Mouse (Mus musculus) urinary bladder, postnatal 4 days (tissue): ENCODE results near the gene Gramd1b.

ENCODE experiments used
- DNase-seq, 2 experiments: peaks; one replicate each; pipeline ENCODE4 v3.0.0; 2021 to 2022; ENCODE audit warnings: low spot score in 2 of 2

Gene Gramd1b

GRCm38 (mm10) chr9:40336701-40337100, 194.5 kb downstream of the Gramd1b start:
- DNase-seq: no peak

- DNase-seq: no peak
These were observed 196.6 kb downstream of the Gramd1b start for GRCm38 (mm10) chr9:40334617-40335016.

GRCm38 (mm10) chr9:40333649-40334396, 197.4 kb downstream of the Gramd1b start:
- peak; percentile 44 to 84 for DNase-seq

DNA sequence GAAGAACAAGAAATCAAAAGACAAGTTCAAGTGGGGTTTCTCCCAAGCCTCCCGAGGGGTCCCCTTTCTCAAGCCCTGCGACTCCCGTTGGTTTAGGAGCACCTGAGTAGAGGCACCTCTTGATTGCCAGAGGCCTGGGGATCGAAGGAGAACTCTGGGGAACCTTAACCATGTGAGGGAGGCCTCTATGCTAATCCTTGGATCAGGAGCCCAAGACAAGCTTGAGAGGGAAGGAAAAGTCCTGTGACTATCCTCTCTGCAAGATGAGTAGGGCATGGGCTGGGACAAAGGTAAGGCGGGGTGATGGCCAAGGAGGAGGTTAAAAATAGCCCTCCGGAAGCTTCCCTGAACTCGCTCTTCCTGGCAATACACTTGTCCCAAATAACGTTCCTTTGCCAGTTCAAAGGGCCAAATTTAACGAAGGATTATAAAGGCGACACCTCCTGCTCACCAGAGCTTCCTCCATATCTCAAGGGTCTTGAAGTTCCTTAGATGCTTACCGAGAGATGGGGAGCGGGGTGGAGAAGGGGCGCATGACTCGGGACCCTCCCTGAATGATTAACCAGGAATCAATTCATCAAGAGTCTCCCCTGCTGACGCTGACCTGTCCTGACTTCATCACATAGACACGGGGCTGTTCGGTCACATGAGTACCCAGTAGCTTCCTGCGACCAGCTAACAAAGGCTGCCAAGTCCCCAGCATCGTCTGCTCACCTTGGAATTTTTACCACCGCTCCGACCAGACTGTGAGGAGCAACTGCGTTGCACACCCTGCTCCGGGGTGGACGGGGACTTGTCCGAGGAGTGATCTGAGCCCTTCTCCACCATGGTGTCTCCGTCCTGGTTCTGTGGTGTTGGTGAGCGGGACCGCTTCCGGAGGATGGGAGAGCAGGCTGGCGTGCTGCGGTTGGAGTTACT, 198.2 kb downstream of the Gramd1b start:
- no peak for DNase-seq

DNA sequence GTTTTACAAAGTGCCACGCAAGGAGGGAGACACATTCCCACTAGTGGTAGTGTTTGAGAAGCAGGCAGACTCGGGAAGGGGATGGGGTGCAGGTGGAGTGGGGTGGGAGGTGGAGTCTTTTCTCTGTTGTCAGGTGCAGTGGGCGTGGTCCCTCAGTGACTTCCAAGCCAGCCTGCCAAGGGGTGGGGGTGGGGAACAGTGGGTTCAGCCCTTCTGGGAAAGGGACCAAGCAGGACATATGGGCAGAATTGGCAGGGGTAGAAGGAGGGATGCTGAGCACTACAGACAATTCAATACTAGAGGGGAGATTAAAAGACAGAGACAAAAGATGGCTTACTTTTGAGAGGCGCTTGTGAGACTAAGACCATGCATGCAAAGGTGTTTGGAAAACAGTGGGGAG, 198.9 kb downstream of the Gramd1b start:
- DNase-seq: no peak

GRCm38 (mm10) chr9:40331411-40332286, 199.5 kb downstream of the Gramd1b start:
- no peak for DNase-seq

GRCm38 (mm10) chr9:40330609-40331382, 200.4 kb downstream of the Gramd1b start:
- peak; percentile 82 to 91 for DNase-seq

GRCm38 (mm10) chr9:40326260-40326915, 204.8 kb downstream of the Gramd1b start:
- DNase-seq: no peak

- no peak for DNase-seq
These were observed 206.4 kb downstream of the Gramd1b start for GRCm38 (mm10) chr9:40324826-40325225.

- DNase-seq: no peak
These were observed 206.9 kb downstream of the Gramd1b start for GRCm38 (mm10) chr9:40324232-40324792.

DNA sequence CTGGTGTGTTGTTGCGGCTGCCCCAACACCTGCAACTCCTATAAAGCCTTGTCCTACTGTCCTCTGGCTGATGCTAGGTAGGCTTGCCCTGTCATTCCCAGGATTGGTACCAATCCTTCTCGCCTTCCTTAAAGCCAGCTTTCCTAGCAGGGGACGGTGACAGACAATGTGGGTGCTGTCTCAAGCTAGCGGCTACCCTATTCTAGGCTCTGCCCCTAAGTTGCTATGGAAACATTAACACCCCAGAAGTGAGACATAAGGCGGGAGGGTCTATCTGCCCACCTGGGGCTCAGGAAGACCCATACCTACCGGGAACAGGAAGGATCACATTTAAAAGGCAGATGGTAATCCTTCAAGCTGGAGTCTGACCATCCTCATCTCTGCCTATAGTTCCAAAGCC, 207.4 kb downstream of the Gramd1b start:
- no peak for DNase-seq

- DNase-seq: no peak
These were observed 208.0 kb downstream of the Gramd1b start for GRCm38 (mm10) chr9:40323171-40323570.

DNA sequence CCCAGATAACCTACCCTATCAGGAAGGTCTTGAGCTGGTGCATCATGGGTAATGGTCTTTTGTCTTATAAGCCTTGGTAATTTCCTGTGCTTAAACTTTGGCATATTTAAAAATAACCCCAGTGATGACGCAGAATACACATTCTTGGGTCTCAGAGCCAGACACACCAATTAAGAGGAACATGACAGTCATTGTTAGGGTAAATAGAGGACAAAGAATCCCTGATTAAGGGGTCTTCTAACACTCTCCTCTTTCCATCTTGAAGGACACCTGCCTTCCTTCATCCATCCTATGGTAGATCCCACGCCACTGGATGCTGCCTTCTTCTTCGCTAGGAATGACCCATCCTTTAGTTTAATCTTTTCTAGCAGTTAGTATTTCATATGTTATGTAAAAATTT, 208.8 kb downstream of the Gramd1b start:
- no peak for DNase-seq

DNA sequence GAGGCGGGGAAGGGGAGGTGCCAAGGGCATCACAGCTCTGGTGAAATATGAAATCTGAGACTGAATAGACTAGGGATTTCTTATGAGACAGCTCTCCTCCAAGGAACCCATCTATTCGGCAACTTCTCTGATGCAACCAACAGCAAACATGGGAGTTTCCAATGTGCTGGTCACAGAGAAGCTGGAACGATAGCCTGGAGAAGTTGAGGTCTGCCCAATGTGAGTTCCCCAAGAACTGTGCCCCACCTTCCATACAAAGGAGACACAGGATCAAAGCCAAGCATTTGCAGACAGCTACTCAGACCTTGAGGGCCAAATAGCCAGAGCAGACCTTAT, 209.5 kb downstream of the Gramd1b start:
- DNase-seq: no peak

- DNase-seq: peak; percentile 80 to 82
These were observed 210.1 kb downstream of the Gramd1b start for GRCm38 (mm10) chr9:40320879-40321667.

DNA sequence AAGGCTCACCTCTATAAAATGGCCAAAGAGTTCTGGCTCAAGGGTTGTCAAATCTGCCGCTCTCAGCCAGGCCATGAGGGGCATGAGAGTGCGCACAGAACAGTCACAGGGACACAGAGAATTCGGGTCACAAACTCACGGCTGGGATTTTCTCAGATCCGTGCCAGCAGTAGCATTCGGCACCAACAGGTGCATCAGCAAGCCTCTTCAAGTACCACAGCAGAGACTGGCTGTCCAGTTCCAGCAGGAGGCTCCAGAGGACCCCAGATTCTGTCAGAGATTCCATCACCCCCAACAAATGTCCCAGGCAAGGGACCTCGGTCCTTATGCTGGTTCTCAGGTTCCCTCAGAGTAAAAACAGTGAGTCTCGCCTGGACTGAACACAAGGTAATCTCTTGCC, 210.8 kb downstream of the Gramd1b start:
- no peak for DNase-seq

DNA sequence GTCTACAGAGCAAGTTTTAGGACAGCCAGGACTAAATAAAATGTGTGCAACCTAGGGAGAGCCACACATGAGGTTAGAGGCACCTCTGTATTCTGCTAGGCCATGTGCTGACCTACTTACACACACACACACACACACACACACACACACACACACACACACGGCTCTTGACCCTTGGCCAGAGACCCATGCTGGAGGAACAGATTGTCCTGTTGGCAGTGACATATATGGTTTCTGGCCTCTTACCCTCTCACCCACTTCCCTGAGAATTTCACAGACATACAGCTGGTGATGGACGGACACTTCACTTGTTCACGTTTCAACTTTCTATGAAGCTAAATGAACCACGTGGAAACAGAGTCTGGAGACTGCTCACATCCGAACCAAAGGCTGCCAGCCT, 212.4 kb downstream of the Gramd1b start:
- DNase-seq: no peak

DNA sequence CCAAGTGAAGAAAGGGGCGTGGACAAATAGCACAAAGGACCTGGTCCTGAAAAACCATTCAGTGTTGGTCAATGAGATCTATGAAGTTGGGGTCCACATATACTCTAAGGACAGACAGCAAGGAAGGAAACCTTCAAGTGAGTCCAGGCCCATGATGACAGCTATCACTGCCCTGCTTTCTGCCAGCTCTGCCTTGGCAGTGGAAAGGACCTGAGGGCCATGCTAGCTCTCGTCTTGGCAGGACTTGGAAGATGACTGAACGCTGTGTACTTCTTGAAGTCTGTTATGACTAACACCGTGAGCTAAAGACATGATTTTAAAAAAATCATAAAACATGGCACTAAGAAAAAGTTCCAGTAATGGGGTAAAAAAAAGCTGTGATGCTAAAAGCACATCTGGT, 213.4 kb downstream of the Gramd1b start:
- no peak for DNase-seq

DNA sequence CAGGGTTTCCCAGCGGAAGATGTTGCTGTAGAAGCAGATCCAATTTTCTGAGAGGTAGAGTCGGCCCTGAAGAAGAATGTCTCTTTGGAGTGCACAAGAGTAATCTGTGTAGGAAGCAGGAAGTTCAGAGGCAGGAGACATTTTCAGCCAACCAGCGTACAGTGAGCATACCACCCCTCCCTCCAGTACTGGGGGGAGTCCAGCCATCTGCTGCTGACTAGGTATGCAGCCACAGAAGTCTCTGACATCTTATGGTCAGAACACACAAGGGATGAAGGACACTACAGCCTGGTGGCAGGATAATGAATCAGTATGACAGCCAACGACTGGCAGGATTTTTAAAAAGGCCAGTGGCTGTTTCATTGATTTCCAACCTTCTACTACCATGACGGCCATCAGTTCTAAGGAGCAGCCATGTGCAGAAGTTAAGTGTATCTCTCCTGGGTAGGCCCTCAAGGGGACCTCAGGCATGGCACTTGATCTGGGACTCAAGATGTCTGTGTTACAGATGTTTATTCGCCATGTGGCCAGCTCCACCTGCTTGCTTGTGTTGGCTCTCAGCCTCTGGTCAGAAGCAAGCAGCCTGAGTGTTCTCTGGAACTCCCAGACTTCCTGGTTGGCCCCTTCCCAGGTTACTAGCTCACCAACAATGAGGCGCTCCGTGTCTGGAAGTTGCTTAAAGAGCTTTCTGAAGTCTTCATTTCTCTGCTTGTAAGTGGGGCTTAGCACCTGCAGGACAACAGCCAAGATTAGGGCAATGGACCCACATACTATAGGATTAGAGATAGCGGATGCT, 214.1 kb downstream of the Gramd1b start:
- no peak for DNase-seq
